Mouse (Mus musculus): ENCODE measurements at regions not wholly inside any gene's neighbourhood (a gene's known extent, or its start where the extent isn't known, plus 50 kb on each side); places are given as distances from the start of the nearest gene placed in this dataset.

DNA sequence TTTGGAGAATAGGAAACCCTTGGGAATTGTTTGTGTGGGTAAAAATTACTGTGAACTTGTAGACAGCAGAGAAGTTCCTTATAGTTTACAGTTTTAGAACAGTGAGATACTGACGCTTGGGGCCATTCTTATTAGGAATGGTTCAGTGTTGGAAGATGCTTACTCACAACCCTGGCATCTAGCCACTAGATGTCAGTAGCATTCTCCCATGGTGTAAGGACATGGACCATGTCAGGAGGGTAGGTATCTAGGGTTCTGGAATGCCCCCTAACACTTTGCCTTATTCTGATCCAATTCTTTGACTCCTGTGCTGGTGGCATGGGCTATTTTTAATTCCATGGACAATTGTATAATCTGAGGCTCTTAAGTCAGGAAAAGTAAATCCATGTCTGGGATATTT is 185.3 kb upstream of the Ccn2 start:
- TF ChIP-seq SRF (IDR thresholded peaks at IDR 0.05; ENCODE audit: control insufficient read depth, insufficient read length, low read depth) = no peak
- TF ChIP-seq CEBPB (IDR thresholded peaks at IDR 0.05; ENCODE audit: insufficient read depth, poor library complexity, severe bottlenecking) = no peak
- no peak for TF ChIP-seq REST (IDR thresholded peaks at IDR 0.05; ENCODE audit: insufficient read depth, insufficient read length)
- TF ChIP-seq MYOD1 (IDR thresholded peaks at IDR 0.05; ENCODE audit: control insufficient read depth in 1 of 3, insufficient read length in 2 of 3, low read depth in 2 of 3) = no peak
- TF ChIP-seq POLR2A (IDR thresholded peaks at IDR 0.05; ENCODE audit: insufficient read length, low read depth) = no peak
- TF ChIP-seq E2F4 (IDR thresholded peaks at IDR 0.05; ENCODE audit: insufficient read depth) = no peak
- TF ChIP-seq USF1 (IDR thresholded peaks at IDR 0.05; ENCODE audit: low read depth) = no peak
- no peak for TF ChIP-seq POLR2AphosphoS2 (IDR thresholded peaks at IDR 0.05; ENCODE audit: insufficient read length, low read depth)
- no peak for TF ChIP-seq MYOG (IDR thresholded peaks at IDR 0.05; ENCODE audit: control insufficient read depth in 1 of 3, insufficient read depth in 1 of 3, insufficient read length in 2 of 3, low read depth in 2 of 3)
